Mouse (Mus musculus): ENCODE measurements around the gene Gnb5.

- TF ChIP-seq EP300 (optimal IDR thresholded peaks at IDR 0.05) (no peak), CTCF (IDR thresholded peaks at IDR 0.05; ENCODE audit: low read depth) (no peak)
Observed at GRCm38 (mm10) chr9:75376428-75376827, 70.3 kb downstream of the Gnb5 start.

Data from stomach, postnatal 0 days (tissue).